Mouse (Mus musculus) lung, embryonic 15.5 days (tissue): Measurements from ENCODE around the gene Gm37240. TPM values are rescaled to one million over a fixed set of nuclear protein-coding genes. Genes with fewer than 3 reads are reported as not detected.

Source experiments
- ATAC-seq: fragments of 200-750 bp; cut with Nextera tagmentation; 2 replicates; pipeline ENCODE4 v1.8.0; 2017; ENCODE audit warnings: moderate number of reproducible peaks, borderline replicate concordance; ENCODE audit not compliant: low FRiP score, low TSS enrichment; ENCODE audit errors: extremely low read depth
- H3K27ac ChIP-seq: fragments of 300-500 bp; sonication (generic); 2 replicates; pipeline ENCODE4 v1.5.1; 2015; ENCODE audit warnings: moderate library complexity, mild to moderate bottlenecking, inconsistent platforms
- H3K27me3 ChIP-seq: fragments of 300-500 bp; sonication (generic); 2 replicates; pipeline ENCODE4 v1.6.1; 2015; ENCODE audit warnings: inconsistent platforms
- H3K36me3 ChIP-seq: fragments of 300-500 bp; sonication (generic); 2 replicates; pipeline ENCODE4 v1.6.1; 2015; ENCODE audit warnings: inconsistent platforms
- H3K4me1 ChIP-seq: fragments of 300-500 bp; sonication (generic); 2 replicates; pipeline ENCODE4 v1.6.1; 2015; ENCODE audit warnings: inconsistent platforms
- H3K4me2 ChIP-seq: fragments of 300-500 bp; sonication (generic); 2 replicates; pipeline ENCODE4 v1.6.1; 2015; ENCODE audit warnings: inconsistent platforms, mild to moderate bottlenecking, moderate library complexity
- H3K4me3 ChIP-seq: fragments of 300-500 bp; sonication (generic); 2 replicates; pipeline ENCODE4 v1.5.1; 2015; ENCODE audit warnings: mild to moderate bottlenecking, inconsistent platforms
- H3K9ac ChIP-seq: fragments of 300-500 bp; sonication (generic); 2 replicates; pipeline ENCODE4 v1.6.1; 2015; ENCODE audit warnings: inconsistent platforms
- H3K9me3 ChIP-seq: fragments of 300-500 bp; sonication (generic); 2 replicates; pipeline ENCODE4 v1.6.1; 2016; ENCODE audit warnings: inconsistent platforms
- WGBS: fragments of 180-500 bp; shearing (Covaris S2); methylation state at CpG from one replicate; pipeline ENCODE4 v1.1.7; 2015; 5-methylcytosine and 5-hydroxymethylcytosine counted together
- polyA plus RNA-seq: library from polyadenylated mRNA; unstranded; fragments of >200 nt; fragmentation: Nextera tagmentation; extraction: Ambion mirVana; gene quantifications from 2 replicates; pipeline ENCODE4 v1.2.1, GENCODE M21; 2015

Gm37240 gene
- polyA plus RNA-seq, 1 experiment from 2014 or later = 8.8 TPM

DNA sequence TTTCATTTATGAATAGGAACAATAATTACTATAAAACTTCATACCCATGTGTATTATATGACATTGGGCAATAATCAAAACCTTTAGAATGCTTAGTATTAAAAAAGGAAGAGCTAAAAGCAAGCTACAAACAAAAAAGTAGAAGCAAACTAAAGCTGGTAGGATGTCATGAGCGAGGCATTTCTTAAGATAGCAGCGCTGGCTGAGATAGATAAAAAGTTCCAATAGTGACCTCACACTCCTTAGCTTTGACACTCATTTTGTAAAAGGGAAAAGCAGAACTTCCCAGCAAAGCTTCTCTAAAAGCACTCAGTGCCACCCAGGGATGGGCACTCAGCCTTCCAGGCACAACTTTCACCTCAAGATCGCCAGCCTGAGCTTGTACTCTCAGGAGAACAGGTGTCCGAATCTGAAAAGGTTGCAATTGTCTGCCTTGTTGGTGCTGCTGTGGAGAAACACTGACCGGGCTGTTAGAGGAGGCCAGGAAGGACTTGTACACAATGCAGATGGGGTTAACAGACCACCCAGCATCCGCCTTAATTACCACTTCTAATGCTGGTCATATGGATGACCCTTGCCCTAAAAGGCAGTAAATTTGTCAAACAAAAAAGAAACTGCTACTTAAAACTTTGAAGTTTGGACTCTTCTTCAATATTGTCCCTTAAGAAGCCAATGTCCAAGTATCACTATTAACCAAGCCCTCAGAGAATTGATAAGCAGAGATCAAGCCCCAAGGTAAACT is 1374.4 kb downstream of the Gm37240 start:
- Histone ChIP-seq H3K36me3 (no peaks in the 10 kb centered on the region), H3K4me3 (no peak overlapping the region), H3K9me3 (no peaks in the 10 kb centered on the region), H3K4me2 (no peak overlapping the region), H3K27me3 (no peaks in the 10 kb centered on the region), H3K4me1 (no peaks in the 10 kb centered on the region), H3K9ac (no peak overlapping the region), H3K27ac (no peak overlapping the region)
- ATAC-seq = no peak
- WGBS = 60% methylated on average over 6 of the region's 6 CpGs

DNA sequence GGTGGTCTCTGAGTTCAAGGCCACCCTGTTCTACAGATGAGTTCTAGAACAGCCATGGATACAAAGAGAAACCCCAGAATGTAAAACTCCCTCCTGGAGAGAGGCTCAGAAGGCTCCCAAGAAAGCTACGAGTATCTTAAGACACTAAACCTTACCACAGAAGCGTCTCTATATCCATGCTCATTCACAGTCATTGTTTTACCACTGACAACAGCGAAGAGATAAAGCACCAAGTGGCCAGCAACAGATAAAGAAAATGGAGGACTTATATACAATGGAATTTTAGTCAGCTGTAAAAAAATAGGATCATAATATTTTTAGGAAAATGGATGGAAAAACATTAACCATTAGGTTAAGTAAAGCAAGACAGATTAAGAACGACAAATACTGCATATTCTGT is 1382.1 kb downstream of the Gm37240 start:
- Histone ChIP-seq H3K4me3 (no peak overlapping the region), H3K36me3 (peaks cover 3% of the 10 kb centered on the region; the same call in 1 of the 2 replicates), H3K9ac (no peak overlapping the region), H3K27me3 (no peaks in the 10 kb centered on the region), H3K9me3 (no peaks in the 10 kb centered on the region), H3K27ac (no peak overlapping the region), H3K4me2 (no peak overlapping the region), H3K4me1 (no peaks in the 10 kb centered on the region)
- ATAC-seq = no peak
- WGBS = 85% methylated on average over 4 of the region's 4 CpGs

DNA sequence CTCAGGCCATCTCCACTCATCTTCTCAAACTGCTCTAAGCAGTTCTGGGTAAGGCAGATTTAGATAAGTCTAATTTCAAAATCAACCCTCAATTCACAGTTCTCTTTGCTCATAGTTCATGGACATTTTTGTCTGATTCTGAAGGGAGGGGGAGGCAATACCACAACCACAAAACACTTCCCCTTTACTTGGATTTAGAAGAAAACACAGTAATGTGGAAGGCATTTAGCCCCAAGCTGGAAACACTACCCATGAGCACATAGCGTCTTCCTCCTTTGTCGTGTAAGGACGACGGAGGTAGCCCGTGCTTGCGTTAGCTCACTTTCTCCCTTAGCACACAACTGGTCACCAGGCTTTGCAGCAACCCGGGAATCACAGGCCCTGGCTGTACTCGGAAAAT is 1383.0 kb downstream of the Gm37240 start:
- H3K27ac ChIP-seq = no peak overlapping the region
- no peak for ATAC-seq
- H3K27me3 ChIP-seq = no peaks in the 10 kb centered on the region
- H3K9ac ChIP-seq = no peak overlapping the region
- H3K36me3 ChIP-seq = peaks cover 3% of the 10 kb centered on the region; the same call in 1 of the 2 replicates
- whole genome bisulfite sequencing = 91% methylated on average over 8 of the region's 8 CpGs
- H3K4me3 ChIP-seq = no peak overlapping the region
- H3K4me1 ChIP-seq = no peaks in the 10 kb centered on the region
- no peak overlapping the region for H3K4me2 ChIP-seq
- H3K9me3 ChIP-seq = no peaks in the 10 kb centered on the region

DNA sequence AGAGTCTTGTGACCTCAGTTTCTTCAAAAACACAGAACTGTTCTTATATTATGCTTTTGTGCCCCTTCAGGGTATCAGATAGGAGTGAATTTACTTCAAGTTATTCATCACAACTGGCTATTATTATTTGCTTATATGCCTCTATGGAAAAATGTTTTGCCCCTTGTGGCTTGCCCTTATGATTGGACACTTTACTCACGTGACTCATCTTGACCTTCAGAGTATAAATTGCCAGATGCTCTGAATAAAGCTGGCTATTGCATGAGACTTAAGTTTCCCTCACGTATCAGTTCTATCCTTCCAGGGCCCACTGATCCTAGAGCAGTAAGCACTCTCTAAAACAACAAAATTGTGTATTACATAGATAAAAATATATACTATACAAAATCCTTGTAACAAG is 1385.2 kb downstream of the Gm37240 start:
- H3K36me3 ChIP-seq = peaks cover 3% of the 10 kb centered on the region; the same call in 1 of the 2 replicates
- 79% methylated on average over 2 of the region's 2 CpGs for WGBS
- no peaks in the 10 kb centered on the region for H3K4me1 ChIP-seq
- H3K4me3 ChIP-seq = no peak overlapping the region
- H3K9ac ChIP-seq = no peak overlapping the region
- no peak for ATAC-seq
- no peaks in the 10 kb centered on the region for H3K27me3 ChIP-seq
- H3K9me3 ChIP-seq = no peaks in the 10 kb centered on the region
- no peak overlapping the region for H3K27ac ChIP-seq
- no peak overlapping the region for H3K4me2 ChIP-seq

DNA sequence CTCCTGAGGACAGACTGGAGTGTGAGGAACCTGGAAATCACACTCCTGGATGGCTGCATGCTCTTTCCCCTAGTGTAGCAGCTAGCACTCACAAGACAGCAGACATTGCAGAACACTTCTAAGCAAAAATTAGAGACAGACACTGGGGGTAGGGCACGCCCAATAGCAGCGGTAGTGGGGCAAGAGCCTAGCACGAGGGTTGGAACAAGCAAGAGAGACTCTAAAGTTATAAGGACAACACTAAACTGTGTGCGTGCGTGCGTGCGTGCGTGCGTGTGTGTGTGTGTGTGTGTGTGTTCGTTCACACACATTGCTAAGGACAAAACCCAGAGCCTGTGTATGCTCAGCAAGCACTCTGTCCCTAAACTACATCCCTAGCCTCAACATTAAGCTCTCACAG is 1386.8 kb downstream of the Gm37240 start:
- H3K4me3 ChIP-seq = no peak overlapping the region
- no peak overlapping the region for H3K9ac ChIP-seq
- 78% methylated on average over 10 of the region's 10 CpGs for WGBS
- H3K27ac ChIP-seq = peak overlapping the region; percentile 55; the same call in 1 of the 2 replicates
- H3K4me1 ChIP-seq = 0 out of 2 replicates have a peak, but pooled peaks cover under 1% of the 10 kb centered on the region
- no peaks in the 10 kb centered on the region for H3K9me3 ChIP-seq
- no peak overlapping the region for H3K4me2 ChIP-seq
- peaks cover 5% of the 10 kb centered on the region; the same call in 1 of the 2 replicates for H3K36me3 ChIP-seq
- H3K27me3 ChIP-seq = no peaks in the 10 kb centered on the region
- no peak for ATAC-seq

DNA sequence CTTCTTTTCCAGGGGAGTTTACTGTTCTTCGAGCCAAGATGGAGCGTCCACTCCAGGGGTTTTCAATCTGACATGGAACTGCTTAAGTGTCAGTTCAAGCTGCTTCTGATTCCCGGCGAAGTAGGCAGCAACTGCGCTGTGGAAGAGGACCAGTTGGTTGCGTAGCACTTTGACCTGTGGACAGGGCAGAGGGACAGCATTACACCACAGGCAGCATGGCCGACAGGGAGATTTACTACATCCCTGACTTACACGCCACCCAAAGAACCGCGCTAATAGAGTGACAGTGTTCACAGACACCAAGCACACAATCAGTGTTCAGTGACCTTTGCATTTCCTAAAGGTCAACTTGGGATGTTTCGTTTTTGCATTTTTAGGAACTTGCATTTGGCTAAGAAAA is 1389.6 kb downstream of the Gm37240 start:
- no peak overlapping the region for H3K9ac ChIP-seq
- H3K27me3 ChIP-seq = no peaks in the 10 kb centered on the region
- H3K36me3 ChIP-seq = peaks cover 8% of the 10 kb centered on the region; the same call in 1 of the 2 replicates
- 81% methylated on average over 11 of the region's 11 CpGs for WGBS
- no peak overlapping the region for H3K4me3 ChIP-seq
- no peak overlapping the region for H3K4me2 ChIP-seq
- peaks cover 9% of the 10 kb centered on the region; the same call in 1 of the 2 replicates for H3K4me1 ChIP-seq
- no peak for ATAC-seq
- H3K9me3 ChIP-seq = no peaks in the 10 kb centered on the region
- H3K27ac ChIP-seq = no peak overlapping the region

DNA sequence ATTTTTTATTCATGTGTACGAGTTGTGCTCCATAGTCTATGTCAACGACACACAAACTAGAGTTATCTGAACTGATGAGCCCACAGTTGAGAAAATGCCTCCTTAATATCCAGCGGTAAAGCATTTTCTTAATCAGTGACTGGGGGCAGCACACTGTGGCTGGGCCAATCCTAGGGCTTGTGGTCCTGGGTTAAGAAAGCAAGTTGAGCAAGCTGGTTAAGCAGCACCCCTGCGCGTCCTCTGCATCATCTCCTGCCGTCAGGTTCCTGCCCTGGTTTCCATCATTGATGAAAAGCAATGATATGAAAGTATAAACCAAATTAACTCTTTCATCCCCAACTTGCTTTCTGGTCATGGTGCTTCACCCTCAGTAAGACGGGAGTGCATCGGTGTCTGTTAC is 1394.7 kb downstream of the Gm37240 start:
- Histone ChIP-seq H3K4me1 (peaks cover 17% of the 10 kb centered on the region; the same call in 1 of the 2 replicates), H3K36me3 (peaks cover 8% of the 10 kb centered on the region; the same call in 1 of the 2 replicates), H3K9me3 (no peaks in the 10 kb centered on the region), H3K9ac (no peak overlapping the region), H3K27me3 (no peaks in the 10 kb centered on the region), H3K4me3 (no peak overlapping the region), H3K4me2 (no peak overlapping the region), H3K27ac (no peak overlapping the region)
- WGBS = 82% methylated on average over 8 of the region's 8 CpGs
- ATAC-seq = no peak

DNA sequence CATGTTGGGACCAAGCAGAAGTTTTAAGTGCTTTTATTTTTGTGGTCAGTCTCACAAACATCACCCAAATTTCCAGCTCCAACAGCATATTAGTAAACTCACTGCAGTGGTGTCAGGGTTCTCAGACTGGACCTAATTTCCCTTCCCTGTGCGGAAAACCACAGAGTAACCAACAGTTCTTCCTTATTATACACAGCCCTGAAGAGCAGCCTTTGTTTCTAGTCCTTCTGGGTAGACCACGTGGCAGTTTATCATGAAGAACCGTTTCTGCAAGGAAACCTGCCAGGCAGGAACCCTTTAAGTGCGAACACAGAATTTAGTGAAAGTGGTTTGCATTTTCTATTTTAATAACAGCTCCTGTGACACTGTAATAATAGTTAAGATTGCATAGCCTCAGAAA is 1395.2 kb downstream of the Gm37240 start:
- Histone ChIP-seq H3K27ac (no peak overlapping the region), H3K27me3 (no peaks in the 10 kb centered on the region), H3K9ac (no peak overlapping the region), H3K36me3 (peaks cover 8% of the 10 kb centered on the region; the same call in 1 of the 2 replicates), H3K4me1 (peaks cover 17% of the 10 kb centered on the region; the same call in 1 of the 2 replicates), H3K4me3 (no peak overlapping the region), H3K4me2 (no peak overlapping the region), H3K9me3 (no peaks in the 10 kb centered on the region)
- ATAC-seq = no peak
- WGBS = 60% methylated on average over 4 of the region's 4 CpGs

DNA sequence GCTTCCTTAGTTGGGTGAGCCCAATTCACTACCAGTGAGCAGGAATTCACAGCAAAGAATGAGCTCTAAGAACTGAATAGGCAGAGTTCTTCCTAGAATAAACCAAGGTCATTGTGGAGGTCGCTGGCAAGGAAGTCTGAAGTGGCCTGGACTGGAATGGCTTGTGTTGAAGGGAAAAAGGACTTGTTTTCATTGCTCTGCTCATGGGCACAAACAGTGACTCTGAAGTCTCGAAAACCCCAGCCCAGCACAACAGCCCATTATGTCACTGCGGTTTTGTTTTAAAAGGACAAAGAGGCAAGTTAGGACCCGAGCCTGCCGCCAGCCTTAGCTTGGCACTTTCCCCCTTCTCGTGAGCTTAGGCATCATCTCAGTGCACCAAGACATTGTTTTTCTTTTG is 1398.6 kb downstream of the Gm37240 start:
- Histone ChIP-seq H3K27me3 (no peaks in the 10 kb centered on the region), H3K4me2 (no peak overlapping the region), H3K4me3 (no peak overlapping the region), H3K9ac (no peak overlapping the region), H3K36me3 (peaks cover 6% of the 10 kb centered on the region; the same call in 1 of the 2 replicates), H3K9me3 (no peaks in the 10 kb centered on the region), H3K27ac (no peak overlapping the region), H3K4me1 (0 out of 2 replicates have a peak, but pooled peaks cover 16% of the 10 kb centered on the region)
- WGBS = 64% methylated on average over 6 of the region's 6 CpGs
- no peak for ATAC-seq

DNA sequence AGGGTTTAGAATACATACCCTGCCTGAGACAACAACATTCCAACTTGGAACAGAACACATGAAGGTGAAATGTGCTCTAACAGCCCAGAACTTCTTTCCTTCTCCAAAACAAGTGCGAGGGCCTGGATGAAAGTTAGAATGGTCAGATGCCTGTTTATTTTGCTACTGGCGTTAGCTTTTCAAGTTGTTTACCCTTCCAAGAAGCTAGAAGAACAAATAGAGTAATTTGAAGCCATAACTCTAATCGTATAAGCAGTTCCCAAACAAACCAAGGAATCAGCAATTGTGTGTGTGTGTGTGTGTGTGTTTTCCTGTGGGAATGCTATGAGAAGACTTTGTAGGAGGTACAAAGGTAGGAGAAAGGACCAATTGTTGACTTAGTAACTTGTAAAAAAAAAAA is 1402.4 kb downstream of the Gm37240 start:
- ATAC-seq = no peak
- H3K9me3 ChIP-seq = no peaks in the 10 kb centered on the region
- H3K9ac ChIP-seq = no peak overlapping the region
- H3K27ac ChIP-seq = peak overlapping the region; percentile 68
- H3K4me1 ChIP-seq = peaks cover 37% of the 10 kb centered on the region; the same call in 1 of the 2 replicates
- H3K27me3 ChIP-seq = no peaks in the 10 kb centered on the region
- H3K4me3 ChIP-seq = no peak overlapping the region
- WGBS = 40% methylated on average over 3 of the region's 3 CpGs
- H3K4me2 ChIP-seq = no peak overlapping the region
- no peaks in the 10 kb centered on the region for H3K36me3 ChIP-seq

DNA sequence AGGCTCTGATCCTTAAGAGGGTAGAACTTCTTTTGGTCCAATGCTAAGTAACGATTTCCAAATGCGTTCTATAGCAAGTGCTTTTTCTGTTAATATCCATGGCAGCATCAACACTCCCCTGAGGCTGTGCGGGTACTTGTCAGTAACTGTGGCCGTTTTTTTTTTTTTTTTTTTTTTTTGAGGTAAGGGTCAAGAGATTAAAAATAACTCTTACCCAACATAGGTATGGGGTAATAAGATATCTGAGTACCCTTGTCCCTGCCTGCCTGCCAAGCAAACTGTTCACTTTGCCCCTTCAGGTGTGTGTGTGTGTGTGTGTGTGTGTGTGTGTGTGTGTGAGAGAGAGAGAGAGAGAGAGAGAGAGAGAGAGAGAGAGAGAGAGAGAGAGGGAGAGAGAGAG is 1403.0 kb downstream of the Gm37240 start:
- 48% methylated on average over 4 of the region's 4 CpGs for WGBS
- no peak overlapping the region for H3K4me2 ChIP-seq
- H3K9me3 ChIP-seq = no peaks in the 10 kb centered on the region
- H3K4me3 ChIP-seq = no peak overlapping the region
- no peak overlapping the region for H3K9ac ChIP-seq
- no peaks in the 10 kb centered on the region for H3K36me3 ChIP-seq
- no peak for ATAC-seq
- H3K27ac ChIP-seq = peak overlapping the region; percentile 68
- peaks cover 36% of the 10 kb centered on the region; the same call in 1 of the 2 replicates for H3K4me1 ChIP-seq
- H3K27me3 ChIP-seq = no peaks in the 10 kb centered on the region

DNA sequence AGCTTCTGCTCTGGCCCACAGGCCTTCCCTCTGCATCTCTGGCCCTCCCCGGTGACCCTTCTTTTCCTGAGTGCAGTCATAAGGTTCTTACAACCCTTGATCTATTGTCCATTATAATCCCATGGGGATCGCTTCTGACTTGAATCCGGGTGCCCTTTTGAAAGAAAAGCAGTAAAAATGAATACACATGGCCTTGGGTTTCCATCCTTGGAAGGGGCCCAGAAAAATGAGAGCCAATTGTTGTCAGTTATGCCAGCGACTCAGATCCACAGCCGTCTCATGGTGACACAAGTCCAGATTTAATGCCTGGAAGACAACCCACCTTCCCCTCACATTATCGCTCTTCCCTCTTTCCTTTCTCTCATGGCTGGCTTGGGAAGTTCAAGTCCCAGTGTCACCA is 1405.2 kb downstream of the Gm37240 start:
- Histone ChIP-seq H3K4me2 (no peak overlapping the region), H3K36me3 (no peaks in the 10 kb centered on the region), H3K4me1 (peaks cover 40% of the 10 kb centered on the region; the same call in 1 of the 2 replicates), H3K9ac (no peak overlapping the region), H3K9me3 (no peaks in the 10 kb centered on the region), H3K27ac (no peak overlapping the region), H3K4me3 (no peak overlapping the region), H3K27me3 (peaks cover 20% of the 10 kb centered on the region)
- no peak for ATAC-seq
- WGBS = 89% methylated on average over 6 of the region's 6 CpGs
